Mouse (Mus musculus) heart, postnatal 14 days (tissue): ENCODE results near the gene Tes. TPM values are rescaled to one million over a fixed set of nuclear protein-coding genes. Genes with fewer than 3 reads are reported as not detected.

Experiments used
- DNase-seq, 2 experiments: peaks; one replicate each; pipeline ENCODE4 v3.0.0; 2021 to 2022
- intact Hi-C: fragments of 180-260 bp; cut with DNase I; formaldehyde crosslinking; loops from one replicate; pipeline ENCODE4 v1.15.1; 2025
- total RNA-seq, 2 experiments: library from RNA; stranded (reverse); gene quantifications; 2 replicates each; pipeline ENCODE4 v1.2.3; 2021

Gene Tes
- total RNA-seq, 2 experiments from 2014 or later, result 5.8 to 8.9 TPM

- intact Hi-C loops, result no loop called here
- DNase-seq, result no peak
Observed at GRCm38 (mm10) chr6:17140021-17140420, 75.1 kb downstream of the Tes start.

- intact Hi-C loops, result no loop called here
- DNase-seq, result no peak
Observed at GRCm38 (mm10) chr6:17142577-17143359, 77.8 kb downstream of the Tes start.

- intact Hi-C loops, result loop anchor here (5.0 kb wide), 1 partner anchor 34 kb away; no protein-coding TSS in a partner anchor
- no peak for DNase-seq
Observed at GRCm38 (mm10) chr6:17151071-17151715, 86.2 kb downstream of the Tes start.

- intact Hi-C loops, result loop anchor here (5.0 kb wide), 1 partner anchor 35 kb away; no protein-coding TSS in a partner anchor
- DNase-seq, result no peak
Observed at GRCm38 (mm10) chr6:17152551-17152950, 87.6 kb downstream of the Tes start.

Other genes starting within 250 kb of the Tes start
- under 1 TPM; 0.27 to 0.57 TPM for gene Tfec, start 166.7 kb upstream of the Tes start, total RNA-seq
- 10 to 100 TPM; 64.8 to 66.2 TPM for gene Cav2, start 216.0 kb downstream of the Tes start, total RNA-seq
- gene Cav1, start 241.2 kb downstream of the Tes start, total RNA-seq, result 100 to 1,000 TPM; 415 to 448 TPM